Mouse (Mus musculus): Measurements from ENCODE around the gene Slc9a3r2.

Gene Slc9a3r2

DNA sequence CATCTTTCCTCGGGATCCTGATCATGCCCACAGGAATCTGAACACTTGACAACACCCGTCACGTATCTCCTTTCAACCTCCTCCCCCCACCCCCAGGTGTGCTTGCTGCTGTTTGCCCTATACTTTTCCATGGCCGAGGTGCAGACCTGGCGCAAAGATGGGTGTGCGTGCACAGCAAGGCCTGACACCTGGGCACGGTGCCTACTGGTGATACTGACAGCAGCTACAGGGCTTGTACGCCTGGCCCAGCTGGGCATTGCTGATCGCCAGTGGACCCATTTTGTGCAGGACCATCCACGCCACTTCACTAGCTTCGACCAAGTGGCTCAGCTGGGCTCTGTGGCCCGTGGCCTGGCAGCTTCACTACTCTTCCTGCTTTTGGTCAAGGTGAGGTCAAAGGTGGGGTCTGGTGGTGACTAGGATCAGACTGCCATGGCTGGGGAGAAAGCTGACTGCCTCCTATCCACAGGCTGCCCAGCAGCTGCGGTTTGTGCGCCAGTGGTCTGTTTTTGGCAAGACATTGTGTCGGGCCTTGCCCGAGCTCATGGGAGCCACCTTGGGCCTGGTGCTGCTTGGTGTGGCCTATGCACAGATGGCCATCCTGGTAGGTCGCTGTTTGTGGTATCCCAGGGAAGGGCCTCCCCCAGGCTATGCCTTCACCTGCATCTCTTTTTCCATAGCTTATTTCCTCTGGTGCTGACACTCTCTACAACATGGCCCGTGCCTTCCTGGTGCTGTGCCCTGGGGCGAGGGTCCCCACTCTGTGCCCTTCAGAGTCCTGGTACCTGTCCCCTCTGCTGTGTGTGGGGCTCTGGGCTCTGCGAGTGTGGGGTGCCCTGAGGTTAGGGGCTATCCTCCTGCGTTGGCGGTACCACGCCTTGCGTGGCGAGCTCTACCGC is 55.9 kb downstream of the Slc9a3r2 start:
- no peak for DNase-seq (ENCODE audit: low read depth, low spot score)

- no peak for DNase-seq (ENCODE audit: low read depth, low spot score)
These were observed 56.9 kb downstream of the Slc9a3r2 start for GRCm38 (mm10) chr17:24593248-24593647.

- DNase-seq (ENCODE audit: low read depth, low spot score): no peak
These were observed 58.4 kb downstream of the Slc9a3r2 start for GRCm38 (mm10) chr17:24591695-24592094.

DNA sequence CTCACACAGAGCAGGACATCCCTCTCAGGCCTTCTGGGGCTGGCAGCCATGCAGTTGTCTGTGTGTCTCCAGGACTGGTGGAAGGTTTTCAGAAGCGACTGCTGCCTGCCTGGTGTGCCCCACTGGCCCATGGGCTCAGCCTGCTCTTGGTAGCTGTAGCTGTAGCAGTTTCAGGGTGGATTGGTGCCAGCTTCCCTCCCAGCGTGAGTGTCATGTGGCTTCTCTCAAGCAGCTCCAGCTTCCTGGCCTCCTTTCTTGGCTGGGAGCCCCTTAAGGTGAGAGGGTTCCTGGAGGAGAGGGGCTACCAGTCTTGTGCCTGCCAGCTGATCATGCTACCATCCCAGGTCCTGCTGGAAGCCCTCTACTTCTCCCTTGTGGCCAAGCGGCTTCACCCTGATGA is 59.2 kb downstream of the Slc9a3r2 start:
- peak; percentile 84 for DNase-seq (ENCODE audit: low read depth, low spot score)
